Mouse (Mus musculus) ES-E14 (cell line): Measurements from ENCODE around the gene H2-Oa. TPM values are rescaled to one million over a fixed set of nuclear protein-coding genes. Genes with fewer than 3 reads are reported as not detected.

Source experiments
- DNase-seq: peaks from one replicate; pipeline ENCODE4 v3.0.0-alpha.2; 2013; ENCODE audit warnings: low read depth, low spot score
- H3K27ac ChIP-seq: 2 replicates; pipeline ENCODE4 v1.5.1; 2012; ENCODE audit warnings: low read depth, mild to moderate bottlenecking, low read length, moderate library complexity, mixed read lengths; ENCODE audit not compliant: poor library complexity, insufficient read depth, severe bottlenecking
- H3K36me3 ChIP-seq: 2 replicates; pipeline ENCODE4 v1.6.1; 2012; ENCODE audit warnings: mild to moderate bottlenecking, low read length, moderate library complexity, mixed read lengths; ENCODE audit not compliant: control insufficient read depth, poor library complexity, insufficient read depth, severe bottlenecking
- H3K4me1 ChIP-seq, 2 experiments: fragments of 150-350 bp in 1 of 2; sonication (generic) in 1 of 2; 2 replicates each; pipeline ENCODE4 v1.6.1; 2012; ENCODE audit warnings: low read length in 2 of 2, mild to moderate bottlenecking in 1 of 2, mixed read lengths in 1 of 2; ENCODE audit not compliant: control insufficient read depth in 2 of 2, insufficient read depth in 2 of 2, poor library complexity in 1 of 2
- H3K4me3 ChIP-seq, 2 experiments: fragments of 150-350 bp in 1 of 2; sonication (generic) in 1 of 2; 2 replicates each; pipeline ENCODE4 v1.5.1; 2012; ENCODE audit warnings: low read length in 2 of 2, low read depth in 1 of 2, mild to moderate bottlenecking in 1 of 2, mixed read lengths in 1 of 2; ENCODE audit not compliant: insufficient read depth in 1 of 2, poor library complexity in 1 of 2, severe bottlenecking in 1 of 2
- H3K9ac ChIP-seq: 2 replicates; pipeline ENCODE4 v1.6.1; 2012; ENCODE audit warnings: low read depth, mild to moderate bottlenecking, low read length, mixed read lengths; ENCODE audit not compliant: poor library complexity, insufficient read depth, severe bottlenecking
- H3K9me3 ChIP-seq: fragments of 150-350 bp; sonication (generic); 2 replicates; pipeline ENCODE4 v1.6.1; 2012; ENCODE audit warnings: low read depth, mild to moderate bottlenecking, low read length; ENCODE audit not compliant: control insufficient read depth, insufficient read depth
- CHD2 ChIP-seq: IDR thresholded peaks from 2 replicates; pipeline ENCODE4 v1.6.1; 2014; ENCODE audit warnings: mild to moderate bottlenecking, low read depth, low read length, inconsistent platforms
- HCFC1 ChIP-seq: IDR thresholded peaks from 2 replicates; pipeline ENCODE4 v1.6.1; 2012; ENCODE audit warnings: low read length, inconsistent platforms, borderline replicate concordance; ENCODE audit not compliant: insufficient read depth
- MAFK ChIP-seq: IDR thresholded peaks from 2 replicates; pipeline ENCODE4 v1.6.1; 2014; ENCODE audit warnings: mild to moderate bottlenecking, low read depth, low read length, inconsistent platforms; ENCODE audit not compliant: insufficient read depth
- ZC3H11A ChIP-seq: IDR thresholded peaks from 2 replicates; pipeline ENCODE4 v1.6.1; 2012; ENCODE audit warnings: low read depth, mild to moderate bottlenecking, inconsistent platforms, low read length, borderline replicate concordance
- ZNF384 ChIP-seq: IDR thresholded peaks from 2 replicates; pipeline ENCODE4 v1.6.1; 2012; ENCODE audit warnings: low read depth, low read length, inconsistent platforms
- in situ Hi-C, 2 experiments: fragments of 600-800 bp; cut with MboI; formaldehyde crosslinking; loops; one replicate each; pipeline ENCODE4 v1.15.1; 2025; ENCODE audit warnings: low sequenced_read_pairs in 2 of 2, inconsistent platforms in 1 of 2; ENCODE audit not compliant: unreplicated experiment in 2 of 2
- total RNA-seq: library from RNA; depleted of rRNA; stranded (reverse); fragments of 300-350 nt; gene quantifications from 2 replicates; pipeline ENCODE4 v1.2.3, GENCODE M21; 2012

Gene H2-Oa
- total RNA-seq, 1 experiment: 0.54 TPM

GRCm38 (mm10) chr17:34128944-34129791 is 37.0 kb downstream of the H2-Oa start:
- no peaks in the 10 kb centered on the region for H3K9me3 ChIP-seq
- H3K36me3 ChIP-seq: no peaks in the 10 kb centered on the region
- H3K27ac ChIP-seq: no peak overlapping the region
- H3K4me3 ChIP-seq: peak overlapping the region; percentile 20 to 29; a peak in 2 of 4 replicates
- no peak for DNase-seq
- 0 out of 2 replicates have a peak overlapping the region, but pooled peaks have one; percentile 15 for H3K9ac ChIP-seq
- in situ Hi-C loops: no loop called here
- TF ChIP-seq MAFK: no peak
- no peak for TF ChIP-seq ZC3H11A
- no peak for TF ChIP-seq ZNF384
- TF ChIP-seq HCFC1: no peak
- no peak for TF ChIP-seq CHD2
- peaks cover 3 to 19% of the 10 kb centered on the region in 2 experiments; a peak in 2 of 4 replicates for H3K4me1 ChIP-seq

- in situ Hi-C loops: no loop called here
- Histone ChIP-seq H3K4me3 (no peak overlapping the region), H3K4me1 (peaks cover 3 to 19% of the 10 kb centered on the region in 2 experiments; a peak in 2 of 4 replicates), H3K27ac (no peak overlapping the region), H3K9me3 (no peaks in the 10 kb centered on the region), H3K9ac (no peak overlapping the region), H3K36me3 (no peaks in the 10 kb centered on the region)
- TF ChIP-seq ZNF384 (no peak), ZC3H11A (no peak), HCFC1 (no peak), MAFK (no peak), CHD2 (no peak)
- no peak for DNase-seq
Observed at GRCm38 (mm10) chr17:34130073-34130947, 38.2 kb downstream of the H2-Oa start.

- DNase-seq: no peak
- H3K27ac ChIP-seq: no peak overlapping the region
- H3K4me3 ChIP-seq: no peak overlapping the region
- in situ Hi-C loops: no loop called here
- no peaks in the 10 kb centered on the region for H3K36me3 ChIP-seq
- no peak for TF ChIP-seq HCFC1
- no peak for TF ChIP-seq ZNF384
- TF ChIP-seq CHD2: no peak
- TF ChIP-seq MAFK: no peak
- no peak for TF ChIP-seq ZC3H11A
- H3K9me3 ChIP-seq: no peaks in the 10 kb centered on the region
- H3K4me1 ChIP-seq: peaks cover 3 to 17% of the 10 kb centered on the region in 2 experiments; a peak in 2 of 4 replicates
- no peak overlapping the region for H3K9ac ChIP-seq
Observed at GRCm38 (mm10) chr17:34131911-34132310, 39.8 kb downstream of the H2-Oa start.

- no peak for DNase-seq
- no peak overlapping the region for H3K4me3 ChIP-seq
- no peak overlapping the region for H3K9ac ChIP-seq
- no peak overlapping the region for H3K27ac ChIP-seq
- H3K4me1 ChIP-seq: peaks cover 2 to 9% of the 10 kb centered on the region in 2 experiments; a peak in 1 of 4 replicates
- no peaks in the 10 kb centered on the region for H3K36me3 ChIP-seq
- TF ChIP-seq ZC3H11A (no peak), HCFC1 (no peak), ZNF384 (no peak), MAFK (no peak), CHD2 (no peak)
- no peaks in the 10 kb centered on the region for H3K9me3 ChIP-seq
- in situ Hi-C loops: no loop called here
Observed at GRCm38 (mm10) chr17:34133289-34133688, 41.1 kb downstream of the H2-Oa start.
